Mouse (Mus musculus) myocyte (in vitro differentiated cells): ENCODE data around the gene Slc22a16. TPM values are rescaled to one million over a fixed set of nuclear protein-coding genes. Genes with fewer than 3 reads are reported as not detected.

ENCODE experiments used
- H3K27me3 ChIP-seq: one replicate; pipeline ENCODE4 v1.6.1; 2011; ENCODE audit not compliant: control insufficient read depth, insufficient read depth, insufficient read length
- H3K36me3 ChIP-seq: one replicate; pipeline ENCODE4 v1.6.1; 2011; ENCODE audit not compliant: control insufficient read depth, insufficient read depth
- H3K4me2 ChIP-seq: one replicate; pipeline ENCODE4 v1.6.1; 2011; ENCODE audit warnings: low read depth, control low read depth
- H3K4me3 ChIP-seq: one replicate; pipeline ENCODE4 v1.5.1; 2011; ENCODE audit warnings: mild to moderate bottlenecking, control low read depth, moderate library complexity
- H3K79me2 ChIP-seq: one replicate; pipeline ENCODE4 v1.6.1; 2011; ENCODE audit not compliant: control insufficient read depth, insufficient read depth
- H3ac ChIP-seq: one replicate; pipeline ENCODE4 v1.6.1; 2011; ENCODE audit not compliant: control insufficient read depth, insufficient read length
- CEBPB ChIP-seq: IDR thresholded peaks from 2 replicates; pipeline ENCODE4 v1.6.1; 2011; ENCODE audit warnings: mild to moderate bottlenecking, moderate library complexity; ENCODE audit not compliant: poor library complexity, insufficient read depth, severe bottlenecking
- E2F4 ChIP-seq: IDR thresholded peaks from one replicate; pipeline ENCODE4 v1.6.1; 2011; ENCODE audit warnings: mild to moderate bottlenecking, control low read depth, moderate library complexity; ENCODE audit not compliant: insufficient read depth
- MAX ChIP-seq: IDR thresholded peaks from one replicate; pipeline ENCODE4 v1.6.1; 2011; ENCODE audit warnings: low read depth, mild to moderate bottlenecking, control low read depth
- MYOD1 ChIP-seq, 3 experiments: IDR thresholded peaks; one replicate each; pipeline ENCODE4 v1.6.1; 2011; ENCODE audit warnings: control low read depth in 2 of 3, low read depth in 2 of 3, mild to moderate bottlenecking in 2 of 3, moderate library complexity in 1 of 3; ENCODE audit not compliant: insufficient read length in 2 of 3, control insufficient read depth in 1 of 3
- MYOG ChIP-seq, 3 experiments: IDR thresholded peaks; one replicate each; pipeline ENCODE4 v1.6.1; 2011; ENCODE audit warnings: control low read depth in 2 of 3, low read depth in 2 of 3, mild to moderate bottlenecking in 2 of 3; ENCODE audit not compliant: insufficient read length in 2 of 3, control insufficient read depth in 1 of 3, insufficient read depth in 1 of 3
- POLR2A ChIP-seq: IDR thresholded peaks from one replicate; pipeline ENCODE4 v1.6.1; 2011; ENCODE audit warnings: low read depth, mild to moderate bottlenecking, control low read depth, moderate library complexity; ENCODE audit not compliant: insufficient read length
- POLR2AphosphoS2 ChIP-seq: IDR thresholded peaks from one replicate; pipeline ENCODE4 v1.6.1; 2011; ENCODE audit warnings: low read depth, control low read depth; ENCODE audit not compliant: insufficient read length
- REST ChIP-seq: IDR thresholded peaks from one replicate; pipeline ENCODE4 v1.6.1; 2011; ENCODE audit warnings: mild to moderate bottlenecking, control low read depth, moderate library complexity; ENCODE audit not compliant: insufficient read depth, insufficient read length
- SRF ChIP-seq: IDR thresholded peaks from one replicate; pipeline ENCODE4 v1.6.1; 2011; ENCODE audit warnings: low read depth; ENCODE audit not compliant: control insufficient read depth, insufficient read length
- TCF12 ChIP-seq: IDR thresholded peaks from one replicate; pipeline ENCODE4 v1.6.1; 2011; ENCODE audit warnings: mild to moderate bottlenecking, control low read depth; ENCODE audit not compliant: poor library complexity, insufficient read depth, severe bottlenecking
- TCF3 ChIP-seq: IDR thresholded peaks from one replicate; pipeline ENCODE4 v1.6.1; 2011; ENCODE audit warnings: low read depth, control low read depth; ENCODE audit not compliant: insufficient read length
- USF1 ChIP-seq: IDR thresholded peaks from one replicate; pipeline ENCODE4 v1.6.1; 2011; ENCODE audit warnings: low read depth, mild to moderate bottlenecking, control low read depth, moderate library complexity
- polyA plus RNA-seq: library from polyadenylated mRNA; unstranded; fragments of >200 nt; fragmentation: generic; extraction: Trizol; gene quantifications from one replicate; pipeline ENCODE4 v1.2.1, GENCODE M21; 2012; ENCODE audit warnings: missing spikeins

The Slc22a16 gene
- polyA plus RNA-seq, 1 experiment, result not detected

DNA sequence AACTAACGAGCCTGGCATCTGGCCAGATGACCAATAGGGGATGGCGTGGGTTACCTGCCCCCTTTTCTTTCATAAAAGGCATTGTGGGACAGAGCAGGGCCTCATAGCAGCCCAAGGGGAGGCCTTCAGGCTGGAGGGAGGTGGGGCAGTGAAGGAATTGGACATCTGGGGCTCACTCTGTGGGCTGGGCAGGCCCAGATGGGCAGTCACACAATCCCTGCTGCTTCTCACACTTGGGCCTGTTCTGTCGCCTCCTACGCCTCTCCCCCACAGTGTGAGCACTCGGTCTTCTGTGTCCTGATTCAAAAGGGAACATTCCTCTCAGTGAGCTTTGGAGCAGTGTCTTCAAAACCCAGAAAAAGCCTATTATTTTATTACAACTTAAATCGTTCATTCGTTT lies 68.1 kb downstream of the Slc22a16 start:
- Histone ChIP-seq H3K4me2 (peak overlapping the region; percentile 53), H3K79me2 (no peaks in the 10 kb centered on the region), H3K27me3 (no peaks in the 10 kb centered on the region), H3ac (no peak overlapping the region), H3K36me3 (no peaks in the 10 kb centered on the region), H3K4me3 (no peak overlapping the region)
- TF ChIP-seq POLR2AphosphoS2 (no peak), E2F4 (no peak), POLR2A (no peak), TCF12 (no peak), SRF (no peak), TCF3 (no peak), REST (no peak), MYOD1 (IDR thresholded peaks at IDR 0.05; ENCODE audit: control insufficient read depth in 1 of 3, insufficient read length in 2 of 3, low read depth in 2 of 3) (no peak), MYOG (IDR thresholded peaks at IDR 0.05; ENCODE audit: control insufficient read depth in 1 of 3, insufficient read depth in 1 of 3, insufficient read length in 2 of 3, low read depth in 2 of 3) (no peak), USF1 (no peak), MAX (no peak), CEBPB (no peak)

DNA sequence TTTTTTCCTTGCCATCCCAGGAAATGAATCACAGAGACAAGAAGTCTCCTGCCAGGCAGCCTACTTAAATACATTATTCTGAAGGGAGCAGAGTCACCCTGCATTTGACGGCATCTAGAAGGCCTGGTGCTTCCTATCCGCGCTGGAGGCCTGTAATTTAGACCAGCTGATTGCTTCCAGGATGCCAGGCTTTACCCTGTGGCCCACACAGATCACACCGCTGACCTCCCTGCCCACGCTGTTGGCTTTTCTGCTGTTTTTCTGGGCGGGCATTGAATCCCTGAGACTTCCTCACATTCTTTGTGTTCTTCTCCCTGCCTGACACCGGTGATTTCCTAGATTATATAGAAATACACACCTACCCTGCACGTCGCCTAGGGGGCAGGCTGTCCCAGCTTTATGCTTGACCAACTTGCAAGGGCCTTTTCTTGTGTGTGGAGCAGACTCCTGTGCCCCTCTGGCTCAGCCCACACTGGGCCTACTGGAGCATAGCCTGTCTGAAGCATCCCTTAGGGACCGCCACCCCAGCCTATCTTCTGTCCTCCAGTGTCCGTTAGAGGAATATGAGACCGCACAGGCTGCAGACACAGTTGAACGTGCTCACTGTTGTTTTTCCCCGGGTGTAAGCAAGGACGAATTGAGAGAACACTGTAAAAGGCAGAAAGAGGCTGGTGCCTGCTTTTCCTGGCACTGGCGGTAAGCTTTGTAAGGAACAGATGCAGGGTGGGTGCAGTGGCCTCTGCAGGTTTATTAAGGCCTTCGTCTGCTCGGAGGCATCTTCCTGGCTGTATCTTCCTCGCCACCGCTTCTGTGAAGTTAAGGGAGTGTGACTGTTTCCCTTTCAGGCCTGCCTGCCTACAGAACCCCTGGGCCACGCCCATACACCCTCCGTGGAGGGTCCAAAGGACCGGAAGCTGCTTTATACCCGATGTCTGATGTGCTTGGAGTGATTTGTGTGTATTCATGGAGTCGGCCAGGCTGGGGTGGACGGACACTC lies 69.0 kb downstream of the Slc22a16 start:
- Histone ChIP-seq H3K4me3 (no peak overlapping the region), H3ac (no peak overlapping the region), H3K27me3 (no peaks in the 10 kb centered on the region), H3K79me2 (no peaks in the 10 kb centered on the region), H3K4me2 (peak overlapping the region; percentile 53), H3K36me3 (no peaks in the 10 kb centered on the region)
- no peak for TF ChIP-seq MAX
- TF ChIP-seq E2F4, result no peak
- no peak for TF ChIP-seq MYOD1 (IDR thresholded peaks at IDR 0.05; ENCODE audit: control insufficient read depth in 1 of 3, insufficient read length in 2 of 3, low read depth in 2 of 3)
- TF ChIP-seq TCF12, result no peak
- TF ChIP-seq POLR2AphosphoS2, result no peak
- no peak for TF ChIP-seq CEBPB
- no peak for TF ChIP-seq USF1
- TF ChIP-seq REST, result no peak
- no peak for TF ChIP-seq SRF
- no peak for TF ChIP-seq MYOG (IDR thresholded peaks at IDR 0.05; ENCODE audit: control insufficient read depth in 1 of 3, insufficient read depth in 1 of 3, insufficient read length in 2 of 3, low read depth in 2 of 3)
- no peak for TF ChIP-seq POLR2A
- TF ChIP-seq TCF3, result no peak

DNA sequence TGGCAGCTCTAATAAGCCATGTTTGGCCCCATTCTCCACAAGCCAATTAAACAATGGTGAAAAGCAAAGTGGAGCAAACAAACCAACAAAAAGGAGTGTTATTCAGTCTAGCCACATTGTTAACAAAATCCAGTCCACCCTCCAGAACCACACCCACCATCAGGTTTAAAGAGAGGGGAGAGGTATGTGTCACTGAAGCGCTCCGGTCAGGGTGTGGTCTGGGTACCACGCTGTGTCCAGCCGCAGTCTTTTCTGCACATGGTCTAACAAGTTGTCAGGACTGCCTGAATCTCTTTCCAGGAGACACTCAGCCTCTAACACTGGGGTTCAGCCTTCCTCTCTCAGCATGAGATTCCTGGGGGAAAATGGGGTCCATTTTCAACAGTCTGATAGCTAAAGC lies 70.3 kb downstream of the Slc22a16 start:
- H3K4me3 ChIP-seq, result no peak overlapping the region
- no peak overlapping the region for H3ac ChIP-seq
- no peaks in the 10 kb centered on the region for H3K27me3 ChIP-seq
- no peak for TF ChIP-seq E2F4
- TF ChIP-seq TCF12, result no peak
- TF ChIP-seq CEBPB, result no peak
- TF ChIP-seq TCF3, result no peak
- no peak for TF ChIP-seq POLR2AphosphoS2
- no peak for TF ChIP-seq MYOD1 (IDR thresholded peaks at IDR 0.05; ENCODE audit: control insufficient read depth in 1 of 3, insufficient read length in 2 of 3, low read depth in 2 of 3)
- no peak for TF ChIP-seq POLR2A
- no peak for TF ChIP-seq REST
- TF ChIP-seq SRF, result no peak
- no peak for TF ChIP-seq MAX
- no peak for TF ChIP-seq USF1
- no peak for TF ChIP-seq MYOG (IDR thresholded peaks at IDR 0.05; ENCODE audit: control insufficient read depth in 1 of 3, insufficient read depth in 1 of 3, insufficient read length in 2 of 3, low read depth in 2 of 3)
- no peak overlapping the region for H3K4me2 ChIP-seq
- H3K79me2 ChIP-seq, result no peaks in the 10 kb centered on the region
- no peaks in the 10 kb centered on the region for H3K36me3 ChIP-seq

DNA sequence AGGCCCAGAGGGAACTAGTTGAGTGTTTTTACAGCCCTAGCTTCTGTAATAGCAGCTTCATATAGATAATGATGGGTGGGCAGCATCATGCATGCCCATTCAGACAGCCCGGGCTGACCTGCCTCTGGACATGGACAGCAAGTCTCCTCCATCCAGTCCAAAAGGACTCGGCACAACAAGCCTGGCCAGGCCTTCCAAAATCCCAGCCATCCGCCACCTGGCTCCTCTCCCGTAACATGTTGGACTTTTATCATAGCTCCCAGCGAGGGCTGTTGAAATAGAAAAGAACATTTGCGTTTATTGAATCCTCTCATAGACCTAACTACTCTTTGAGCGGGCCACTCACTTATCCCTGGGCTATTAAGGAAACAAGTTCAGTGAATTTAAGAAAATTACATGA lies 71.8 kb downstream of the Slc22a16 start:
- no peaks in the 10 kb centered on the region for H3K79me2 ChIP-seq
- TF ChIP-seq E2F4, result no peak
- H3K4me2 ChIP-seq, result no peak overlapping the region
- H3K27me3 ChIP-seq, result no peaks in the 10 kb centered on the region
- no peak overlapping the region for H3K4me3 ChIP-seq
- no peak overlapping the region for H3ac ChIP-seq
- no peaks in the 10 kb centered on the region for H3K36me3 ChIP-seq

DNA sequence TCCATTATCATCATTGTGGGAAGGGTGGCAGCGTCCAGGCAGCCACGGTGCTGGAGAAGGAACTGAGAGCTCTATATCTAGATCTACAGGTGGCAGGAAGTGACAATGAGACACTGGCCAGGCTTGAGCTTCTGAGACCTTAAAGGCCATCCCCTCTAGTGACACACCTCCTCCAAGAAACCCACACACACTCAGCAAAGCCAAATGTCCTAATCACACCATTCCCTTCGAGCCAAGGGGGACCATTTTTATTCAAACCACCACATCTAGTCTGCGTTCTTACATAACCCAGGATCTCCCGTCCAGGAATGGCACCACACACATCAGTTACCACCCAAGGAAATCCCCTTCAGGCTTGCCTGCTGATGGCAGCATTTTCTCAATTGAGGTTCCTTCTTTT lies 73.0 kb downstream of the Slc22a16 start:
- Histone ChIP-seq H3K4me2 (no peak overlapping the region), H3K36me3 (no peaks in the 10 kb centered on the region), H3K4me3 (no peak overlapping the region), H3K79me2 (no peaks in the 10 kb centered on the region), H3K27me3 (no peaks in the 10 kb centered on the region), H3ac (no peak overlapping the region)
- TF ChIP-seq E2F4, result no peak
- no peak for TF ChIP-seq TCF12
- TF ChIP-seq MAX, result no peak
- no peak for TF ChIP-seq POLR2A
- no peak for TF ChIP-seq REST
- TF ChIP-seq POLR2AphosphoS2, result no peak
- no peak for TF ChIP-seq TCF3
- no peak for TF ChIP-seq CEBPB
